Mouse (Mus musculus): ENCODE results near the gene Zfand3.

The Zfand3 gene

GRCm38 (mm10) chr17:30149911-30150310, 145.4 kb downstream of the Zfand3 start:
- DNase-seq (ENCODE audit: low spot score in 2 of 2): no peak

GRCm38 (mm10) chr17:30154144-30154543, 149.6 kb downstream of the Zfand3 start:
- no peak for DNase-seq (ENCODE audit: low spot score in 2 of 2)

- DNase-seq (ENCODE audit: low spot score in 2 of 2): no peak
Observed at GRCm38 (mm10) chr17:30154861-30155260, 150.3 kb downstream of the Zfand3 start.

GRCm38 (mm10) chr17:30155411-30155925, 150.9 kb downstream of the Zfand3 start:
- no peak for DNase-seq (ENCODE audit: low spot score in 2 of 2)

- DNase-seq (ENCODE audit: low spot score in 2 of 2): no peak
Observed at GRCm38 (mm10) chr17:30158419-30159108, 154.0 kb downstream of the Zfand3 start.

- DNase-seq (ENCODE audit: low spot score in 2 of 2): no peak
Observed at GRCm38 (mm10) chr17:30159341-30159740, 154.8 kb downstream of the Zfand3 start.

GRCm38 (mm10) chr17:30160823-30161432, 156.4 kb downstream of the Zfand3 start:
- no peak for DNase-seq (ENCODE audit: low spot score in 2 of 2)

GRCm38 (mm10) chr17:30162983-30163382, 158.4 kb downstream of the Zfand3 start:
- no peak for DNase-seq (ENCODE audit: low spot score in 2 of 2)

GRCm38 (mm10) chr17:30163793-30164192, 159.3 kb downstream of the Zfand3 start:
- no peak for DNase-seq (ENCODE audit: low spot score in 2 of 2)

GRCm38 (mm10) chr17:30164818-30165217, 160.3 kb downstream of the Zfand3 start:
- DNase-seq (ENCODE audit: low spot score in 2 of 2): no peak

GRCm38 (mm10) chr17:30177435-30177834, 172.9 kb downstream of the Zfand3 start:
- DNase-seq (ENCODE audit: low spot score in 2 of 2): no peak

GRCm38 (mm10) chr17:30178402-30178801, 173.9 kb downstream of the Zfand3 start:
- DNase-seq (ENCODE audit: low spot score in 2 of 2): no peak

GRCm38 (mm10) chr17:30180197-30180596, 175.7 kb downstream of the Zfand3 start:
- DNase-seq (ENCODE audit: low spot score in 2 of 2): no peak

GRCm38 (mm10) chr17:30181554-30181953, 177.0 kb downstream of the Zfand3 start:
- no peak for DNase-seq (ENCODE audit: low spot score in 2 of 2)

GRCm38 (mm10) chr17:30182063-30182462, 177.5 kb downstream of the Zfand3 start:
- DNase-seq (ENCODE audit: low spot score in 2 of 2): no peak

- no peak for DNase-seq (ENCODE audit: low spot score in 2 of 2)
Observed at GRCm38 (mm10) chr17:30183561-30183960, 179.0 kb downstream of the Zfand3 start.

GRCm38 (mm10) chr17:30187154-30187553, 182.6 kb downstream of the Zfand3 start:
- no peak for DNase-seq (ENCODE audit: low spot score in 2 of 2)

- no peak for DNase-seq (ENCODE audit: low spot score in 2 of 2)
Observed at GRCm38 (mm10) chr17:30187581-30187980, 183.0 kb downstream of the Zfand3 start.

- DNase-seq (ENCODE audit: low spot score in 2 of 2): no peak
Observed at GRCm38 (mm10) chr17:30188031-30188981, 183.8 kb downstream of the Zfand3 start.

- no peak for DNase-seq (ENCODE audit: low spot score in 2 of 2)
Observed at GRCm38 (mm10) chr17:30191097-30191640, 186.6 kb downstream of the Zfand3 start.

- no peak for DNase-seq (ENCODE audit: low spot score in 2 of 2)
Observed at GRCm38 (mm10) chr17:30192416-30193005, 188.0 kb downstream of the Zfand3 start.

Measured in natural killer cell, adult 2 months (primary cell).